Mouse (Mus musculus) hematopoietic multipotent progenitor cell, adult 10-12 weeks (in vitro differentiated cells): ENCODE results near the gene Rsbn1l. TPM values are rescaled to one million over a fixed set of nuclear protein-coding genes. Genes with fewer than 3 reads are reported as not detected.

Experiments
- polyA plus RNA-seq: library from polyadenylated mRNA; stranded (reverse); fragments of >175 nt; gene quantifications from 2 replicates; pipeline ENCODE4 v1.2.3, GENCODE M21; 2012; ENCODE audit warnings: low replicate concordance

The Rsbn1l gene
- polyA plus RNA-seq: 18.3 and 29.2 TPM in 2 replicates

DNA sequence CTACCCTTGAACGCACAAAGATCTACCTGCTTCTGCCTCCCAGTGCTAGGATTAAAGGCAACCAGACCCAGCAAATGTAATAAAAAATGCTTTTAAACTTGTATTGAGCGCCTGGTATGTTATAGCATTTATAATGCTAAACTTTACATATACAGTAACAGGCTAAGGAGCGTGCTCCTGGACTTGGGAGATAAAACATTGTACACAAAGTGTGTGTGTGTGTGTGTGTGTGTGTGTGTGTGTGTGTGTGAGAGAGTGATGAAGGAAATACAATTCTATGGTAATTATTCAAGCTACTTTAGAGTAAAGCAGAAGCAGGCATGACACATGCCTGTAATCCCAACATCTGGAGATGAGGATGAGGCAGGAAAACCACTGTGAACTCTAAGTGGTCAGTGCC lies at the start of gene Rsbn1l:
Gene Rsbn1l, minus strand, starts transcription at position 101 of the 400 bp plus-strand sequence.

DNA sequence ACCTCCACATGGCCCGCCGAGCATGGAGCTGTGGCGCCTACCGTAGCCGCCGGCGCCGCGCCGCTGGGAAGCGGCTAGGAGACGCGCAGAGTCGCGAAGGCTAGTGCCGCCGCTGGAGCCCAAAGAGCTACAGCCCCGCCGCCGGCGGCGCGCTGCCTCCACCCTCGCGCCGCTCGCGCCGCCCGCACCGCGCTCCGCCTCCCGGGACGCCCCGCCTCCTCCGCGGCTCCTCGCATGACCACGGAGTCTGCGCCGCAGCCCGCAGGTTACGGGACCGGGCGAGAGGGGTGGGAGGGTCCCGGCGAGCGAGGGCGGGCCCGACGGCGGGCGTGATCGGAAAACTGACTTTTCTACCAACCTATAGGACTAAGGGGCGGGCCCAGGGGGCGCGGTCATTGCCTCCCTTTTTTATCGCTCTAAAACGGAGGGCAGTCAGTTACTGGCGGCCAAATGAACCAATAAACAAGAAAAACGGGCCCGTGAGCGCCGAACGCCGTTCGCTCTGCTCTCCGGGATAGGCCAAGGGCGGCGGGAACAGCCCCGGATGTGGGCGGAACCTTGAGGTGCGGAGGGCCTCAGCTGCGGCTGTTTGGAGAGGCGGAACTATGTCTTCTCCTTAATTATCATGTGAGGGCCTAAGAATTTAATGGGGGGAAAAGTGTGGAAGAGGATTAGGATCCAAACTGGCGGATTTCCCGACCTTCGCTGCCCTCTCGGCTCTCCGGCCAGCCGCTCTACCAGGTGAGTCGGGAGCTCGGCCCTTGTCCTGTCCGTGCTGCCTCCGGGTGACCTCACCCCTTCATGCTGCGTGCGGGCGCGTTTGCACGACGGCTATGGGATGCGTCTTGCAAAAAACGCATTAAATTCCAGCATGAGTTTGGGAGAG lies 74.0 kb downstream of the Rsbn1l start, which contains the start of the genes Phtf2 and Tmem60:
Gene Phtf2, minus strand, starts transcription at position 210 of the 886 bp plus-strand sequence.
Gene Tmem60, plus strand, starts transcription at position 277 of the 886 bp plus-strand sequence.

Other genes with a start within 250 kb of the Rsbn1l start
- 0.67 and 6.4 TPM in 2 replicates for gene Phtf2, start 74.3 kb downstream of the Rsbn1l start, polyA plus RNA-seq
- gene Tmem60, start 74.2 kb downstream of the Rsbn1l start, polyA plus RNA-seq: 1.7 and 5.1 TPM in 2 replicates
- gene Ptpn12, start 99.5 kb upstream of the Rsbn1l start, polyA plus RNA-seq: 9.1 and 23.0 TPM in 2 replicates
- gene Gsap, start 229.9 kb upstream of the Rsbn1l start, polyA plus RNA-seq: 9.1 and 10.9 TPM in 2 replicates